Mouse (Mus musculus) liver, embryonic 14.5 days (tissue): ENCODE measurements around the gene Astn2. TPM values are rescaled to one million over a fixed set of nuclear protein-coding genes. Genes with fewer than 3 reads are reported as not detected.

ENCODE experiments used
- ATAC-seq: fragments of 200-750 bp; cut with Nextera tagmentation; 2 replicates; pipeline ENCODE4 v1.8.0; 2017; ENCODE audit warnings: moderate number of reproducible peaks, mild to moderate bottlenecking, moderate library complexity; ENCODE audit not compliant: insufficient read depth
- DNase-seq, 3 experiments: peaks; one replicate each; pipeline ENCODE4 v3.0.0-alpha.2; 2012 to 2013; ENCODE audit warnings: low read depth in 3 of 3, low spot score in 3 of 3
- H3K27ac ChIP-seq: fragments of 300-500 bp; sonication (generic); 2 replicates; pipeline ENCODE4 v1.5.1; 2014; ENCODE audit warnings: moderate library complexity, mild to moderate bottlenecking, control low read depth, inconsistent platforms
- H3K27me3 ChIP-seq: fragments of 300-500 bp; sonication (generic); 2 replicates; pipeline ENCODE4 v1.6.1; 2014; ENCODE audit warnings: mild to moderate bottlenecking, low read length, moderate library complexity; ENCODE audit not compliant: control insufficient read depth, insufficient read depth
- H3K36me3 ChIP-seq: fragments of 300-500 bp; sonication (generic); replicated peaks from 2 replicates; pipeline ENCODE4 v1.6.1; 2014; ENCODE audit warnings: low read depth; ENCODE audit not compliant: control insufficient read depth, insufficient read depth
- H3K4me1 ChIP-seq, 2 experiments: fragments of 200-500 bp in 1 of 2; fragments of 300-500 bp in 1 of 2; sonication (generic) in 1 of 2; replicated peaks; 2 replicates each; pipeline ENCODE4 v1.6.1; 2012 to 2014; ENCODE audit warnings: antibody characterized with exemption in 1 of 2, inconsistent platforms in 1 of 2, low read length in 1 of 2; ENCODE audit not compliant: control insufficient read depth in 2 of 2, insufficient read depth in 2 of 2
- H3K4me2 ChIP-seq: fragments of 300-500 bp; sonication (generic); 2 replicates; pipeline ENCODE4 v1.6.1; 2014; ENCODE audit warnings: low read depth, mild to moderate bottlenecking, control low read depth, moderate library complexity
- H3K4me3 ChIP-seq, 2 experiments: fragments of 200-500 bp in 1 of 2; fragments of 300-500 bp in 1 of 2; sonication (generic) in 1 of 2; 2 replicates each; pipeline ENCODE4 v1.5.1; 2012 to 2014; ENCODE audit warnings: low read depth in 2 of 2, low read length in 2 of 2, mild to moderate bottlenecking in 2 of 2, control low read depth in 1 of 2, inconsistent platforms in 1 of 2, moderate library complexity in 1 of 2; ENCODE audit not compliant: insufficient read depth in 1 of 2
- H3K9ac ChIP-seq: fragments of 300-500 bp; sonication (generic); replicated peaks from 2 replicates; pipeline ENCODE4 v1.6.1; 2014; ENCODE audit warnings: mild to moderate bottlenecking, control low read depth, moderate library complexity
- H3K9me3 ChIP-seq: fragments of 300-500 bp; sonication (generic); 2 replicates; pipeline ENCODE4 v1.6.1; 2016; ENCODE audit warnings: low read length, mixed read lengths; ENCODE audit not compliant: control insufficient read depth
- CTCF ChIP-seq: IDR thresholded peaks from 2 replicates; pipeline ENCODE4 v1.5.1; 2016; ENCODE audit warnings: antibody characterized with exemption, low read depth, control low read depth
- EP300 ChIP-seq: IDR thresholded peaks from 2 replicates; pipeline ENCODE4 v1.6.1; 2016; ENCODE audit warnings: antibody characterized with exemption, low read depth
- WGBS: fragments of 180-500 bp; shearing (Covaris S2); extraction: QIAGEN DNeasy Blood & Tissue Kit; methylation state at CpG from one replicate; pipeline ENCODE4 v1.1.7; 2014; ENCODE audit not compliant: insufficient replicate concordance; 5-methylcytosine and 5-hydroxymethylcytosine counted together
- polyA plus RNA-seq, 2 experiments: library from polyadenylated mRNA; depleted of rRNA in 1 of 2; stranded (reverse) in 1 of 2; unstranded in 1 of 2; fragments of >200 nt; fragmentation: Nextera tagmentation in 1 of 2; extraction: Ambion mirVana in 1 of 2; gene quantifications; 2 replicates each; pipeline versions ENCODE4 v1.2.1 to v1.2.3; 2012 to 2014

Astn2 gene
- polyA plus RNA-seq, 2 experiments: 0.16 TPM; not detected in 1

DNA sequence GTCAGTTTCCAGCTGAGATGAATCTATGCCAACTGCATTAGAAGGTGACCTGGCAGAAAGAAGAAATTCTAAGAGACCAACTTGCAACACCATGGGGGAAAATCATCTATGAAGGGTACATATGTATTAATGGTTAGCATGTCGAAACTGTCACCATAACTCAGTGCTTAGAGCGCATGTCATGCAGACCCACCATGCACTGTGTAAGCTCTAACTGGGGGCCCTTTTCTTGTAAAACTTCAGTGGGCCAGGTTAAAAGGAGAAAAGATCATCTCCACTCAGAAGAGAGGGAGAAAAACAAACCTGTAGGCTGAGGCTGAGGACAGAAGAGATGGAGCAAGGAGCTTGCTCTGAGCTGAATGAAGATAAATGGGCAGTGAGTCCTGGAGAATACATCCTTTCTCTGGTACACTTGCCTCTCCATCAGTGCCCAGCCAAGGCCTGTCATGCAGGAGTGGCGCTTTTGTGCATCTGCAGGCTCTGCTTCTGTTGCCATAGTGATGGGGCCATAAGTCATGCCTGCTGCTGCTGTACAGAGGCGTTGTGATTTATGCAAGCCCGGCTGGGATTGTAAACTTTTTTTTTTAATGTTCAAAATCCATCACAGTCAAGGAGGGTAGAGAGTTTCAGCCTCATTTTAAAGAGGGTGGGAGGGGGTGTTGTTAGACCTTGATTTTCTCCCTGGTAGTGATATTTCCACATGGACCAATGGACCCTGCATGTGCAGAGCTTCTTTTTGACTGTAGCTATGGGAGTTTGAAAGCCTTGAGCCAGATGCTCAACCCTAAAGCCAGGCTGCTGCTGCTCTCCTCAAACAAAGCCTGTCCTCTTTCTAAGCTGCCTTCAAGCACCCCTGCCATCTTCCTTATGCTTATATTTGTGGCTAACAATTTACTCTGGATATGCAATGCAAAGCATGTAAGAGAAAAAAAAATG is 508.1 kb downstream of the Astn2 start:
- Histone ChIP-seq H3K27ac (no peak overlapping the region), H3K4me3 (no peak overlapping the region), H3K36me3 (no peaks in the 10 kb centered on the region), H3K4me1 (no peaks in the 10 kb centered on the region), H3K9ac (no peak overlapping the region), H3K9me3 (no peaks in the 10 kb centered on the region), H3K27me3 (no peaks in the 10 kb centered on the region), H3K4me2 (no peak overlapping the region)
- WGBS: 63% methylated on average over 5 of the region's 5 CpGs
- TF ChIP-seq CTCF (no peak), EP300 (no peak)
- DNase-seq (no peak), ATAC-seq (no peak)

DNA sequence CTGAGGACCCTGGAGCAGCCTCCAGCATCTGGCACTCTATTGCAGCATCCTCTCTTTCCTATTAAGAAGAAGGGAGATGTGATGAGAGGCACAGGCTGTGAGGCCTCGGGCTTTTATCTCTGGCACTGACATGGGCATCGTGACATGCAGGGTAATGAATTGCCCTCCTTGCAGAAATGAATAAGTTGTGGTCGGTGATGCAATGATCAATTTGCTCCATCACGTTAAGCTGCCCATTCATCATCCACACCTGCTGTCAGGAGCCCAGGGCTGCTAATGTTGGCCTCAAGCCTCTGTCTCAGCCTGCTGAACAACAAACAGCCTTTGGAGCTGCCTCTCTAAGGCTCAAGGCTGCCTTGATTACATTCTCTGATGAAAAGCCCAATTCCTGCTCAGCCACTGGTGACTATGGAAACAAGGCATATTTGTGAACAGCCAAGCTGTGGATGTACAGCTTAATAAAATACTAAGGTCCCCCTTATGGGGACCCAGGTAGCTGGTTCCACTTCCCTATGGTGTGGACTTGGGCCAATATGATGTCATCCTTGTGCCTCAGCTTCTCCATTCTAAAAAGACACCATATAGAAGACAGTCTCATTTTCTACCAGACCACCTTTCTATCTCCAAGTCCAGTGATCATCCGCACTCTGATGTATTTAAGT is 515.9 kb downstream of the Astn2 start:
- H3K4me3 ChIP-seq: no peak overlapping the region
- H3K9ac ChIP-seq: no peak overlapping the region
- no peak for DNase-seq
- TF ChIP-seq EP300: no peak
- TF ChIP-seq CTCF: no peak
- no peaks in the 10 kb centered on the region for H3K36me3 ChIP-seq
- H3K9me3 ChIP-seq: no peaks in the 10 kb centered on the region
- no peak overlapping the region for H3K4me2 ChIP-seq
- no peaks in the 10 kb centered on the region for H3K4me1 ChIP-seq
- H3K27ac ChIP-seq: no peak overlapping the region
- ATAC-seq: no peak
- 57% methylated on average over 5 of the region's 5 CpGs for WGBS
- no peaks in the 10 kb centered on the region for H3K27me3 ChIP-seq

DNA sequence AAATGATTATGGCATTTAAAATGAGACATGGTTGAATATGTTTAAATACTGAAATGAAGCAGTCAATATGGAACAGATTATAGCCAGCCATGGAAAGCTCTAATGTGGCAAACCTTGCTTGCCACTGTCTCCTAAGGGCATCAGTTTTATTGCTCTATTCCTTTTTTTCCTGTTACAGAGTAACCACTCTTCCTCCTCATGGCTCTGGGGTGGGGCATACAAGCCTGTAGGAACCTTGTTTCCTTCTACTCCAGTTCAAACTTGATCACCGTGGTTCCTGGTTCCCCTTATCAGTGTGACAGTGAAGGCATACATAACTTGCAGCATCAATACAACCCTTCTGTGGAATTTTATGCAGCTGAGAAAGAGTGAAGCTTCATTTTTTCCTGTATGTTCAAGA is 517.5 kb downstream of the Astn2 start:
- Histone ChIP-seq H3K36me3 (no peaks in the 10 kb centered on the region), H3K9ac (no peak overlapping the region), H3K4me3 (no peak overlapping the region), H3K27ac (no peak overlapping the region), H3K4me2 (no peak overlapping the region), H3K27me3 (no peaks in the 10 kb centered on the region), H3K4me1 (no peaks in the 10 kb centered on the region), H3K9me3 (no peaks in the 10 kb centered on the region)
- TF ChIP-seq CTCF (no peak), EP300 (no peak)
- ATAC-seq (no peak), DNase-seq (no peak)
- WGBS: 26% methylated on average over 1 of the region's 1 CpGs

DNA sequence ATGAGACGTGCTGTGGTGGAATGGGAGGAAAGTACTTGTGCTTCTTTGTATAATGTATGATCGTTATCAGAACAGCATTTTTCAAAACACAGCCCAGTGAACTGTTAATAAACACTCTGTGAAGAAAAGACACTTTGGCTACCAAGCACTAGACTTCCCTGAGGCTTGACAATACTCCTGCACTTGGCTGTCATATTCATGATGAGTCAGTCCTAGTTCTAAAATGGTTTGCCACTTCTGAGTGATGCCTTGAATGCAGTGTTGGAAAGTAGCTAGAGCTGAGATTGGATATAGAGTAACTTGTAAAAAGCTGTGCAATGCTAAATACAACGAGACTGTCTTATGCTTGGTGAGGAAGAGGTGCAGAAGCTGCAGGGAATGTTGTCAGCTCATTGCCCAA is 518.5 kb downstream of the Astn2 start:
- Histone ChIP-seq H3K9ac (no peak overlapping the region), H3K4me1 (no peaks in the 10 kb centered on the region), H3K9me3 (no peaks in the 10 kb centered on the region), H3K27ac (no peak overlapping the region), H3K36me3 (no peaks in the 10 kb centered on the region), H3K4me3 (no peak overlapping the region), H3K4me2 (no peak overlapping the region), H3K27me3 (no peaks in the 10 kb centered on the region)
- DNase-seq (no peak), ATAC-seq (no peak)
- TF ChIP-seq EP300 (no peak), CTCF (no peak)
- 42% methylated on average over 3 of the region's 3 CpGs for WGBS

DNA sequence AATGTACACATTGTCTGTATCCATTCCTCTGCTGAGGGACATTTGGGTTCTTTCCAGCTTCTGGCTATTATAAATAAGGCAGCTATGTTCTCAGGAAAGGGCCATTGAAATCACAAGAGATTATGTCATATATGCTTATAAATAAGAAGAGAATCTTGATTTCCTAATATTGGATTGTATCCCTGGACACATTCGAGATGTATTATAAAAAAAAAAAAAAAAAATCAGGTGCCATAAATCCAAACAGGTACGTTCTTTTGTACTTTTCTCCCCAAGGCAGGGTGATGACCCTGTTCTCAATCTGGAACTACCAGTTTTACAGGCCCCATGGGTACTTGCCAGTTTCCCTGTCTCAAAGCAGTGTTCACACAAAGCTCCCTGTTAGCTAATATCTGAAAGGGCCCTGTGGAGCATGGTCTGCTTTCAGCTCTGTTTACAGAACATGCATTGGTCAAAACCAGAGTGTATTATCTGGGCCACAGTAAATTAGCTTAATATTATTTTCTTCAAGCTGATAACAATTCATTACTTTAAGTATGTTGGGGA is 530.1 kb downstream of the Astn2 start:
- no peaks in the 10 kb centered on the region for H3K36me3 ChIP-seq
- no peak for TF ChIP-seq CTCF
- TF ChIP-seq EP300: no peak
- ATAC-seq (no peak), DNase-seq (no peak)
- H3K4me1 ChIP-seq: no peaks in the 10 kb centered on the region
- H3K4me2 ChIP-seq: no peak overlapping the region
- H3K9ac ChIP-seq: no peak overlapping the region
- no peaks in the 10 kb centered on the region for H3K27me3 ChIP-seq
- H3K9me3 ChIP-seq: no peaks in the 10 kb centered on the region
- no peak overlapping the region for H3K4me3 ChIP-seq
- no peak overlapping the region for H3K27ac ChIP-seq
- WGBS: 53% methylated on average over 2 of the region's 2 CpGs
